Mouse (Mus musculus): ENCODE measurements at regions not wholly inside any gene's neighbourhood (a gene's known extent, or its start where the extent isn't known, plus 50 kb on each side); places are given as distances from the start of the nearest gene placed in this dataset.

DNA sequence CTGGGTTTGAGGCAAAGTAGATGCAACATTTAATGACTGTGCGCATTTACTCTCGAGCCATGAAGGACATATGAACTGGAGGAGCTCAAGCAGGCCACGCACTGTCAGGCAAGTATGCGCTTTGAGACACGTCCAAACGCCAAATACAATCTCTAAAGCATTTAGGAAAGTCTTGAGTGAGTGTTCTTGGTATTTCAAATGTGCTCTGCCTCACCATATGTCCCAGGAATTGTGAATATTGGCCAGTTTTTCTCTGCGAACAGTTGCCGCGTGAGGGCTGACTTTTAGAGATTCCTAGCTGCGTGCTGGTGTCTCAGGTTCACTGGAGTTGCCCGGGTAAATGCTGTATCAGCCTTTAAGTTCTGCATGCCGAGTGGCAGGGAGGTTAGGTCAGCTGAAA is 498.4 kb downstream of the Etnk1 start:
- TF ChIP-seq CTCF (IDR thresholded peaks at IDR 0.05): no peak
- TF ChIP-seq EP300 (IDR thresholded peaks at IDR 0.05; ENCODE audit: insufficient read depth, low read depth, low read length): no peak
